ENCODE assay signal across 32 mouse cellular contexts in genomic region chr4:96162839-96163238, GRCm38 (mm10). TPM values are rescaled to one million over a fixed set of nuclear protein-coding genes. Genes with fewer than 3 reads are reported as not detected.
DNase-seq lines count a peak whose midpoint lies in the region.
"Had no signal": no experiment of that assay in that cellular context is flagged by ENCODE, and none has a peak within 500 bp of the region (broad histone marks: within the 10 kb centered on the region; RNA-seq: fewer than 3 reads in every experiment).

No protein-coding gene starts in this region.

- DNase-seq in adrenal gland, adult 2 months: peak; percentile 9
- no peak for DNase-seq in adrenal gland, postnatal 14 days
- DNase-seq in cerebellum, postnatal 10 days: peak; percentile 23 to 24
- DNase-seq in cerebellum, postnatal 4 days (ENCODE audit: low spot score in 2 of 2): no peak
- DNase-seq in Muller cell, postnatal 12 days (ENCODE audit: inconsistent ontology term): peak; percentile 42
- DNase-seq in gonadal fat pad, adult 2 months (ENCODE audit: low read depth): peak; percentile 60
- no peak for DNase-seq in urinary bladder, adult 18-20 months (ENCODE audit: low spot score in 2 of 2)
- DNase-seq: embryo, embryonic 11 days; gastrocnemius, postnatal 10 days; gastrocnemius, postnatal 36 days; heart, adult 11 months; heart, postnatal 36 days; kidney, adult 18-20 months had no signal

RNA-seq across cellular contexts. Expression of gene Cyp2j12, which starts 21.9 kb away (rescaled TPM):
- total RNA-seq in adrenal gland, adult 2 months (2021): under 1 TPM; 0.23 to 0.62 TPM
- polyA plus RNA-seq in adrenal gland, adult 2 months (2012; rRNA removed): not detected in 2 replicates
- total RNA-seq in adrenal gland, postnatal 14 days (2021): 0.19 and 0.98 TPM in 2 replicates
- not detected in 2 replicates for polyA plus RNA-seq in gonadal fat pad, adult 2 months (2012; rRNA removed)
- total RNA-seq: ES-E14; gastrocnemius, adult 18-20 months; gastrocnemius, postnatal 36 days; heart, adult 8-10 months; heart, postnatal 36 days; hindbrain, postnatal 0 days had no signal
- polyA plus RNA-seq: brain, embryonic 14.5 days; embryonic facial prominence, embryonic 10.5 days; embryonic facial prominence, embryonic 13.5 days; erythroblast, embryonic 14.5 days; forebrain, embryonic 10.5 days; forebrain, embryonic 13.5 days; forebrain, embryonic 16.5 days; heart, embryonic 11.5 days; heart, embryonic 14.5 days; heart, postnatal 0 days; hindbrain, embryonic 10.5 days; hindbrain, embryonic 14.5 days; hindbrain, postnatal 0 days; inflammation-experienced regulatory T-cells, adult 6 months; intestine, embryonic 16.5 days; Patski had no signal

Comparison
In these comparisons a context has a peak if more than half of its experiments do, and no peak if none do; other contexts are left out.
1. DNase-seq: peak in adrenal gland, adult 2 months (single experiment), cerebellum, postnatal 10 days (2 of 2), Muller cell, postnatal 12 days (single experiment) and gonadal fat pad, adult 2 months (single experiment); none in adrenal gland, postnatal 14 days (single experiment), cerebellum, postnatal 4 days (0 of 2) and urinary bladder, adult 18-20 months (0 of 2).